Mouse (Mus musculus): ENCODE measurements around the gene Inava. TPM values are rescaled to one million over a fixed set of nuclear protein-coding genes. Genes with fewer than 3 reads are reported as not detected.

The Inava gene
- polyA plus RNA-seq, 2 experiments: 0.16 to 0.36 TPM

DNA sequence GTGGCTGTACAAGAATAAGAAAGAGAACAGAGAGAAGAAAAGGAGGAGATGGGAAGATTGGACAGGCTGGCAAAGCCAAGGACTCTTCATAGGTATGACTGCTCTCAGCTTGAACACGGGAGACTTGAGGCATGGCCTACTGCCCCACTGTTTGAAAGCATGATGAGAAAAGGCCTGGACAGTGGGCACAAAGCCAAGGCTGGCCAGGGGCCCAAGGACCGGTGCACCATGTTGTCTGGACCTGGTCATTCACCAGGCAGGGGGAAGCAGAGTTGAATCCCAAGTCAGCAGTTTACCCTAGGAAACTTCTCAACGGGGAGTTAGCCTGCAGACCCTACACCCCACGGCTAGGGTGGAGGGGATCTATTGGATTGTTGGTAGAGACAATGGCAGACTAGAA lies 6.2 kb downstream of the Inava start:
- DNase-seq (ENCODE audit: low read depth in 3 of 3, low spot score in 3 of 3) (no peak), ATAC-seq (ENCODE audit: insufficient read depth) (no peak)
- no peaks in the 10 kb centered on the region for H3K9me3 ChIP-seq (ENCODE audit: control insufficient read depth, low read length)
- no peak overlapping the region for H3K4me2 ChIP-seq (ENCODE audit: low read depth)
- WGBS (ENCODE audit: insufficient replicate concordance): 49% methylated on average over 4 of the region's 4 CpGs
- H3K4me1 ChIP-seq (replicated peaks; ENCODE audit: control insufficient read depth in 2 of 2, insufficient read depth in 2 of 2, low read length in 1 of 2): peaks cover 0 to 12% of the 10 kb centered on the region in 2 experiments; a peak in 2 of 4 replicates
- no peak overlapping the region for H3K9ac ChIP-seq (replicated peaks)
- H3K4me3 ChIP-seq (ENCODE audit: insufficient read depth in 1 of 2, low read depth in 2 of 2, low read length in 2 of 2): no peak overlapping the region
- TF ChIP-seq EP300 (IDR thresholded peaks at IDR 0.05; ENCODE audit: low read depth) (no peak), CTCF (IDR thresholded peaks at IDR 0.05; ENCODE audit: low read depth) (no peak)
- H3K27me3 ChIP-seq (ENCODE audit: control insufficient read depth, insufficient read depth, low read length): peaks cover 25% of the 10 kb centered on the region
- H3K36me3 ChIP-seq (replicated peaks; ENCODE audit: control insufficient read depth, insufficient read depth, low read depth): no peaks in the 10 kb centered on the region
- H3K27ac ChIP-seq: no peak overlapping the region

GRCm38 (mm10) chr1:136226626-136227025 lies 7.4 kb downstream of the Inava start:
- H3K9me3 ChIP-seq (ENCODE audit: control insufficient read depth, low read length): no peaks in the 10 kb centered on the region
- TF ChIP-seq EP300 (IDR thresholded peaks at IDR 0.05; ENCODE audit: low read depth): no peak
- TF ChIP-seq CTCF (IDR thresholded peaks at IDR 0.05; ENCODE audit: low read depth): no peak
- peaks cover 0 to 12% of the 10 kb centered on the region in 2 experiments; a peak in 2 of 4 replicates for H3K4me1 ChIP-seq (replicated peaks; ENCODE audit: control insufficient read depth in 2 of 2, insufficient read depth in 2 of 2, low read length in 1 of 2)
- no peak overlapping the region for H3K4me2 ChIP-seq (ENCODE audit: low read depth)
- peaks cover 13% of the 10 kb centered on the region for H3K27me3 ChIP-seq (ENCODE audit: control insufficient read depth, insufficient read depth, low read length)
- no peak overlapping the region for H3K27ac ChIP-seq
- no peak for ATAC-seq (ENCODE audit: insufficient read depth)
- 69% methylated on average over 8 of the region's 8 CpGs for WGBS (ENCODE audit: insufficient replicate concordance)
- H3K9ac ChIP-seq (replicated peaks): no peak overlapping the region
- H3K36me3 ChIP-seq (replicated peaks; ENCODE audit: control insufficient read depth, insufficient read depth, low read depth): no peaks in the 10 kb centered on the region
- no peak for DNase-seq (ENCODE audit: low read depth in 3 of 3, low spot score in 3 of 3)
- H3K4me3 ChIP-seq (ENCODE audit: insufficient read depth in 1 of 2, low read depth in 2 of 2, low read length in 2 of 2): no peak overlapping the region

DNA sequence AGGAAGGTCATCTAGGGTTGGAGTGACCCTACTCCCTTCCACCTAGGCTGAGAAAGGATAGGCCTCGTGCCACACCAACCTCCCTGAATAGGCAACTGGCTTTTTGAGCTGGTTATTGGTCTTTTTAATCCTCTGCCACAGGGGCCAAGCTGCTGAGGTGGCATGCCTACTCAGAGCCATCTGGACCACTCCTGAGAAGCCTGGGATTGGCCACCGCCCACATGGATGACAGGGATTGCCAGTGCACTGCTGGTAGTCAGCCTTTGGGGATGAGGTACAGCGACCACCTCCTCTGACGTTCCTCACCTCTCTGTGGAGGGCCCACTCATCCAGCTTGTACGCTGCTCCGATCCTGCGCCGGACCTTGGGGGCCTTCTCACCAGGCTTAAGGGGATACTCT lies 8.2 kb downstream of the Inava start:
- no peak overlapping the region for H3K27ac ChIP-seq
- TF ChIP-seq CTCF (IDR thresholded peaks at IDR 0.05; ENCODE audit: low read depth) (no peak), EP300 (IDR thresholded peaks at IDR 0.05; ENCODE audit: low read depth) (no peak)
- no peak overlapping the region for H3K4me3 ChIP-seq (ENCODE audit: insufficient read depth in 1 of 2, low read depth in 2 of 2, low read length in 2 of 2)
- H3K9me3 ChIP-seq (ENCODE audit: control insufficient read depth, low read length): no peaks in the 10 kb centered on the region
- no peaks in the 10 kb centered on the region for H3K36me3 ChIP-seq (replicated peaks; ENCODE audit: control insufficient read depth, insufficient read depth, low read depth)
- ATAC-seq (ENCODE audit: insufficient read depth) (no peak), DNase-seq (ENCODE audit: low read depth in 3 of 3, low spot score in 3 of 3) (no peak)
- 74% methylated on average over 8 of the region's 8 CpGs for WGBS (ENCODE audit: insufficient replicate concordance)
- H3K9ac ChIP-seq (replicated peaks): no peak overlapping the region
- H3K27me3 ChIP-seq (ENCODE audit: control insufficient read depth, insufficient read depth, low read length): peaks cover 6% of the 10 kb centered on the region
- no peak overlapping the region for H3K4me2 ChIP-seq (ENCODE audit: low read depth)
- H3K4me1 ChIP-seq (replicated peaks; ENCODE audit: control insufficient read depth in 2 of 2, insufficient read depth in 2 of 2, low read length in 1 of 2): peaks cover 0 to 12% of the 10 kb centered on the region in 2 experiments; a peak in 2 of 4 replicates

GRCm38 (mm10) chr1:136223758-136224342 lies 10.2 kb downstream of the Inava start:
- no peak overlapping the region for H3K27ac ChIP-seq
- no peaks in the 10 kb centered on the region for H3K36me3 ChIP-seq (replicated peaks; ENCODE audit: control insufficient read depth, insufficient read depth, low read depth)
- H3K9ac ChIP-seq (replicated peaks): no peak overlapping the region
- peaks cover 0 to 8% of the 10 kb centered on the region in 2 experiments; a peak in 2 of 4 replicates for H3K4me1 ChIP-seq (replicated peaks; ENCODE audit: control insufficient read depth in 2 of 2, insufficient read depth in 2 of 2, low read length in 1 of 2)
- no peak for DNase-seq (ENCODE audit: low read depth in 3 of 3, low spot score in 3 of 3)
- no peaks in the 10 kb centered on the region for H3K9me3 ChIP-seq (ENCODE audit: control insufficient read depth, low read length)
- H3K4me2 ChIP-seq (ENCODE audit: low read depth): no peak overlapping the region
- H3K27me3 ChIP-seq (ENCODE audit: control insufficient read depth, insufficient read depth, low read length): no peaks in the 10 kb centered on the region
- ATAC-seq (ENCODE audit: insufficient read depth): no peak
- no peak overlapping the region for H3K4me3 ChIP-seq (ENCODE audit: insufficient read depth in 1 of 2, low read depth in 2 of 2, low read length in 2 of 2)
- 68% methylated on average over 10 of the region's 10 CpGs for WGBS (ENCODE audit: insufficient replicate concordance)
- TF ChIP-seq CTCF (IDR thresholded peaks at IDR 0.05; ENCODE audit: low read depth) (no peak), EP300 (IDR thresholded peaks at IDR 0.05; ENCODE audit: low read depth) (no peak)

- no peaks in the 10 kb centered on the region for H3K36me3 ChIP-seq (replicated peaks; ENCODE audit: control insufficient read depth, insufficient read depth, low read depth)
- no peaks in the 10 kb centered on the region for H3K27me3 ChIP-seq (ENCODE audit: control insufficient read depth, insufficient read depth, low read length)
- no peak overlapping the region for H3K9ac ChIP-seq (replicated peaks)
- no peak overlapping the region for H3K4me3 ChIP-seq (ENCODE audit: insufficient read depth in 1 of 2, low read depth in 2 of 2, low read length in 2 of 2)
- whole genome bisulfite sequencing (ENCODE audit: insufficient replicate concordance): 69% methylated on average over 10 of the region's 10 CpGs
- H3K9me3 ChIP-seq (ENCODE audit: control insufficient read depth, low read length): no peaks in the 10 kb centered on the region
- DNase-seq (ENCODE audit: low read depth in 3 of 3, low spot score in 3 of 3) (no peak), ATAC-seq (ENCODE audit: insufficient read depth) (no peak)
- H3K4me2 ChIP-seq (ENCODE audit: low read depth): no peak overlapping the region
- no peak for TF ChIP-seq CTCF (IDR thresholded peaks at IDR 0.05; ENCODE audit: low read depth)
- no peak for TF ChIP-seq EP300 (IDR thresholded peaks at IDR 0.05; ENCODE audit: low read depth)
- H3K4me1 ChIP-seq (replicated peaks; ENCODE audit: control insufficient read depth in 2 of 2, insufficient read depth in 2 of 2, low read length in 1 of 2): no peaks in the 10 kb centered on the region
- no peak overlapping the region for H3K27ac ChIP-seq
Measured at GRCm38 (mm10) chr1:136222386-136222785, 11.7 kb downstream of the Inava start.
